Mouse (Mus musculus) adipocyte (in vitro differentiated cells): ENCODE measurements at regions not wholly inside any gene's neighbourhood (a gene's known extent, or its start where the extent isn't known, plus 50 kb on each side); places are given as distances from the start of the nearest gene placed in this dataset.

Source experiments
- DNase-seq: peaks from one replicate; pipeline ENCODE4 v3.0.0-alpha.2; 2016; ENCODE audit warnings: low spot score

GRCm38 (mm10) chr13:19883896-19884658 lies 60.0 kb upstream of the Gpr141 start:
- DNase-seq: no peak

- DNase-seq: no peak
Observed at GRCm38 (mm10) chr13:19882889-19883288, 58.8 kb upstream of the Gpr141 start.

- no peak for DNase-seq
Observed at GRCm38 (mm10) chr13:19881772-19882171, 57.7 kb upstream of the Gpr141 start.

- DNase-seq: no peak
Observed at GRCm38 (mm10) chr13:19874621-19875249, 50.7 kb upstream of the Gpr141 start.
